Mouse (Mus musculus) kidney, postnatal 25 days (tissue): Measurements from ENCODE around the gene Atp6v0c.
A peak's percentile ranks its signal among the peaks of the same experiment; 100 is the strongest.
"Not testable (repeated sequence)": the region's sequence is repeated elsewhere in the genome, so short reads cannot be mapped to it uniquely, and the experiment has no call there.

ENCODE experiments used
- DNase-seq, 2 experiments: peaks; one replicate each; pipeline ENCODE4 v3.0.0; 2021; ENCODE audit warnings: mixed read lengths in 2 of 2

The Atp6v0c gene

DNA sequence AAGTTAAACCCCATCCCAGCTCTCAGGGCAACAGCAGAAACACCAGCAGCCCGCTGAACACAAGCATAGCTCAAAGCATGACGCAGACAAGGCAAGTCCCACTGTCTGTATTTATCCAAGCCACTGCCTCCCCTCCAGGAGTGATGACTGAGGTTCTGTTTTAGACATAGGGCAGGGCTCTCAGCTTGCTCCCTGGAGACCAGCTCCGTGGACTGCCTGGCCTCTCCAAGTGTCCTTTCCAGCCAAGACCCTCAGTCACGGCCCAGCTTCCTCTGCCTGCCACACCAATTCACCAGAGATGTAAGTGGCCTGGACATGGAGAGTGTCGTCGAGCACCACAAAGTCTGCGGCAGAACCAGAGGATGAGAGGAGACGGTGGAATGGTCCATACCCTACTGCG is 13.8 kb downstream of the Atp6v0c start:
- DNase-seq: no peak

DNA sequence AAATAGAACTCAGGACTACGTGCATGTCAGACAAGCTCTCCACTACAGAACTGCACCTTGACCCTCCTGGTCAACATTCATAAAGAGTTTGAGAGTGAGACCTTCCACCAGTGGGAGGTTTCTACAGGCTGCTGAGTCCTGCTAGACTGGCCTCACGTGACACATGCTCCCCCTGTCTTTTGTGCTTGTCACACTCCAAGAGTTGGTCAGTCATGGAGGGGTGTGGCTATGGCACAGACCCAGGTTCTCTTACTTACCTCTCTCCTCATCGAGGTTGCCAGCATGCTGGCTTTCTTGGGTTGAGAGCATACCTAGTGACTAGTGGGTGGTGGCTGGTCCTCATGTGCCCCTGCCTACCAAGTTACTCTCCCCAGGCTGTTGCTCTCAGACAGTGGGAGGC is 15.0 kb downstream of the Atp6v0c start:
- DNase-seq: peak; percentile 94 to 95

- peak; percentile 91 to 92 for DNase-seq
Measured at GRCm38 (mm10) chr17:24151890-24152563, 17.5 kb downstream of the Atp6v0c start.

- no peak for DNase-seq
Measured at GRCm38 (mm10) chr17:24151382-24151781, 18.1 kb downstream of the Atp6v0c start.

- no peak for DNase-seq
Measured at GRCm38 (mm10) chr17:24150824-24151223, 18.7 kb downstream of the Atp6v0c start, which contains the start of gene Pdpk1. TSS of gene Pdpk1 (minus strand) at chr17:24150924.

DNA sequence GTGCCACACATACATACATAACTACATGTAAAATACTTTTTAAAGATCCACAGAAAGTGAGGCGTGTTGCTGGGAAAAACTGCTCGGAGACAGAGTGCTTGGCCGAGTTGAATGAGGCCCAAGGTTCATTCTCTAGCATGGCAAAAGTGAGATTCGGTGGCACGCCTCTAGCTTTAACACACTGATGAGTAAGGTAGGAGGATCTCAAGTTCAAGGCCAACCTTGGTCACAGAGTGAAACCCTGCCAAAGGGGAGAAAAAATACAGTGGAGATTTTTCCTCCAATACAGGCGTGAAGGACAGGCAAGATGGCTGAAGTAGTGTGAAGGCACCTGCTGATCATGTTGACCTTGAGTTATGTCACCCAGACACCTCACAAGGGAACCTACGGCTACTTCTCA is 20.1 kb downstream of the Atp6v0c start:
- no peak for DNase-seq

DNA sequence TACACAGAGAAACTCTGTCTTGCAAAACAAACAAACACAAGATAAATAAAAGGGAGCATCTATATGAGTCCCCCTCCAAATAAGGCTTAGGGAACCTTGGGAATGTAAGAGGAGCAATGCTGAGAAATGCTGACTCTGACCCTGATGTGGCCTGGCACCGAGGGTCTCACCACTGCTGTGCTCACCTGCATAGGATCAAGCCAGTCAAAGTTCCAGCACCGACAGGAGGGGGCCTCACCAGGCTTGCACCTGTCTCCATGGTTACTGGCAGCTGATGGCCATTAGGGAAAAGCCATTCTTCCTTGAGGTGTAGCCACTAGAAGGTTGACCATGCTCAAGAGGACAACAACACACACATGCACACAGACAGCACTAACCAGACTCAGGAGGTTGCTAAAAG is 26.6 kb downstream of the Atp6v0c start:
- no peak for DNase-seq

DNA sequence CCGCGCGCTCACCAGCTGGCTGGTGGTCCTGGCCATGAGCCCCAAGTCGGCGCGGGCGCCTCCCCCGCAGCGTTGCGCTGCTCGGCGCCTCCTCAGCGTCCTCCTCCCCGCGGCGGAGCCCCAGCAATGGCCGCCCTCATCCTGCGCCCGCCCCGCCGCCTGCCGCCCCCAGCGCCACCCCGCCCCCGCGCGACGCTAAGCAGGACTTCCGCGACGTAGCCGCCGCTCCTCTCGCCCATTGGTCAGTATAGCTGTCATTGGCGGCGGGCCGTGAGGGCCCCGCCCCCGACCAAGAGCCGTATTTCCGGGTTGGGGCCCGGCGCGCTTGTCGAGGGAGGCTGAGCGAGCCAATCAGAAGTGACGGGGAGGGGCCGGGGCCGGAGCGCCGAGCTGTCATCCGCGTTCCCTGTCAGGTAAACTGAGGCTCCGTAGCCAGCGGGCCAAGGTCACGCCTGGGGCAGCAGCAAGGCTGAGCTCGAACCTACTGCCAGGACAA is 28.0 kb downstream of the Atp6v0c start:
- DNase-seq: peak; percentile 97 to 99

- peak; percentile 60 to 76 for DNase-seq
Measured at GRCm38 (mm10) chr17:24140845-24141424, 28.6 kb downstream of the Atp6v0c start.

GRCm38 (mm10) chr17:24139968-24140367 is 29.5 kb downstream of the Atp6v0c start:
- no peak for DNase-seq

DNA sequence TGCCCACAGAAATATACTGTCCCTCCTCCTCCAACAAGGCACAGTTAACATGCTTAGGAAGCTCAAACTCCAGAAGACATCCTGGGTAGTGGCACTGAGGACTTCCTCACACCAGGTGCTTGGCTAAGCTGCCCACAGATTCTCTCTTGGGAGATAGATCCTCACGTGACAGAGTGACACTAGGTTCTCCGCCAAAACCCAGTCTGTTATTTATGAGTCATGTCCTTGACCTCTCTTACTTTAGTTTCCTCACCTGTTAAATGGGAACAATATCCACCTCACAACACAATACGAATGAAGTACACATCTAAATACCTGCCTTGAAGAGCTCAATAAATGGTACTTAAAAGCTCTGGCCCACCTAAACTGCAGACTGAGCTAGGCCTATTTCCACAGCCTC is 30.2 kb downstream of the Atp6v0c start:
- DNase-seq: no peak

- DNase-seq: no peak
Measured at GRCm38 (mm10) chr17:24137226-24137880, 32.1 kb downstream of the Atp6v0c start.

GRCm38 (mm10) chr17:24134062-24134461 is 35.4 kb downstream of the Atp6v0c start:
- DNase-seq: no peak

- DNase-seq: not testable (repeated sequence)
Measured at GRCm38 (mm10) chr17:24132919-24133318, 36.6 kb downstream of the Atp6v0c start.

GRCm38 (mm10) chr17:24131570-24131969 is 37.9 kb downstream of the Atp6v0c start:
- DNase-seq: peak in 1 of 2 experiments; percentile 40

GRCm38 (mm10) chr17:24129246-24129645 is 40.3 kb downstream of the Atp6v0c start:
- not testable (repeated sequence) for DNase-seq

DNA sequence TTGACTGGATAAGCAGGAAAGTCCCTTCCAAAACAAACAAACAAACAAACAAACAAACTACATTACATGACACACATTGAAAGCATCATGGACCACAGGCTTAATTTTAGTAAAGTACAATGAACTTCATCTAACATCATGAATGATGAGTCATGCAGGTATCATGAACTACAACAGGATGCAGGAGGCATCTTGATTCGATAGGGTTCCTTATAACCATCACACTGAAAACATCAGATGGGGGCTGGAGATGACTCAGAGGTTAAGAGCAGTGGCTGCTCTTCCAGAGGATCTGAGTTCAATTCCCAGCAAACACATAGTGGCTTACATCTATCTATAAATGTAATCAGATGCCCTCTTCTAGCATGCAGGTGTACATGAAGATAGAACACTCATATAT is 41.9 kb downstream of the Atp6v0c start:
- no peak for DNase-seq

- DNase-seq: no peak
Measured at GRCm38 (mm10) chr17:24126801-24127200, 42.7 kb downstream of the Atp6v0c start.

DNA sequence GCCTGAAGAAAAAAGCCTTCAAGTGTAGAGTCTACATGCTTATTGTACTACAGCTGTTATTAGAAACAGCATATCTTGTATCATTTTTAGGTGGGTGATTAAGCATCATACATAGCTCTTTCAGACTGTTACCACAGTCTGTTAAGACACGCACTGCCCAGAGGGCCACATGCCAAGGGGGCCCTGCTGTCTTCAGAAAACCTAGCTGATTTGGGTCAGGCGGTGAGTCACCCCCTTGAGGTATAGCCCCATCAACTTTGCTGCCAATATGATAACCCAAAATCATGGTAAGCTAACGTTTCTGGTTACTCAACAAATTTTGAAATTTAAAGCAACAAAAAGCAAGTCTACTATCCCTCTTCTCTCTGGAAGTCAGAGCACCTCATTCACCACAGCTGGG is 50.1 kb downstream of the Atp6v0c start:
- DNase-seq: no peak
